Comparison of ENCODE assay signal across 9 mouse cellular contexts in the genomic region with DNA sequence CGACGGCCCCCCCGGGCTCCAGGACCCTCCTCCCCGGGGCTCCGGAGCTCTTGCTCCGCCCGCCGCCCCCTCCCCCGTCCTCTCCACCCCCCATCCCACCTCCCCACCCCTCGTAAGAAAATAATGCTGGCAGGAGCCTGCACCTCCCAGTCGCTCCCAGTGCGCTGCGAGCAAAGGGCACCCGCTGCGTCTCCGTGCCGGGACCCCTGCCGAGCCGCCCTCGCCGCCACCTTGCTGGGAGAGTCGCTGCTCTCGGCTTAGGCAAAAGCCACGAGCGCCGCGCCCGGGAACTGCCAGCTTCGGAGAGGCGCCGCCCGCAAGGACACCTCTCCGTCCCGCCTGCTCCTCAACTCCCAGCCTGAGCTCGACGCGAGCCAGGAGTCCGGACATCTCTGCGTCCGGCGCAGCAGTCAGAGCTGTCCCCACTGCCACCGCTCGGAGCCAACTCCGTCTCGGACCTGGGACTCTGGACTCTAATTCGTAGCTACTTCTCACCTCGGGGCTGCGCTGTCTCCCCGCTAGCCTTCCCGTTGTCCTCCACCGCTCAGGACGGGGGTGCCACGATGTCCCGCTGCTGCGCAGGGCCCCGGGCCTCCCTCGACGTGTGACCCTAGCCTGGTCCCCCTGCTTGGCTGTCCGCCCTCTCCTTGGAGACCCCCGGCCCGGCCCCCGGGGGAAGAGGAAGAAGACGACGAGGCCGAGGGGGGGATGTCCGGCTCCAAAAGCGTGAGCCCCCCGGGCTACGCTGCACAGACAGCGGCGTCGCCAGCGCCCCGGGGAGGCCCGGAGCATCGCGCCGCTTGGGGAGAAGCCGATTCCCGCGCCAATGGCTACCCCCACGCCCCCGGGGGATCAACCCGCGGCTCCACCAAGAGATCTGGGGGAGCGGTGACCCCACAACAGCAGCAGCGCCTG. TPM values are rescaled to one million over a fixed set of nuclear protein-coding genes. Genes with fewer than 3 reads are reported as not detected.
DNase-seq lines count a peak whose midpoint lies in the region; ATAC-seq and TF ChIP-seq lines count a peak whose summit lies in the region.
"Had no signal": no experiment of that assay in that cellular context is flagged by ENCODE, and none has a peak within 500 bp of the region (broad histone marks: within the 10 kb centered on the region; RNA-seq: fewer than 3 reads in every experiment).

No protein-coding gene starts in this region.

- ATAC-seq in forebrain, embryonic 12.5 days (ENCODE audit: low FRiP score): peak; percentile 37
- ATAC-seq in lung, embryonic 16.5 days (ENCODE audit: low read depth): peak; percentile 63

- peaks cover 44% of the 10 kb centered on the region for H3K4me1 ChIP-seq in E14TG2a.4 (replicated peaks; ENCODE audit: low read depth, low read length)
- no peaks in the 10 kb centered on the region for H3K4me1 ChIP-seq in brown adipose tissue, adult 24 weeks (ENCODE audit: control insufficient read depth, insufficient read depth, insufficient read length, low read length)
- H3K4me1 ChIP-seq in forebrain, embryonic 12.5 days: peaks cover 47% of the 10 kb centered on the region
- peaks cover 61% of the 10 kb centered on the region for H3K4me1 ChIP-seq in hindbrain, embryonic 10.5 days (replicated peaks)
- peaks cover 14% of the 10 kb centered on the region for H3K4me1 ChIP-seq in lung, embryonic 16.5 days (replicated peaks; ENCODE audit: control insufficient read depth, insufficient read depth, low read length)

- H3K4me2 ChIP-seq in forebrain, embryonic 12.5 days: peak overlapping the region; percentile 98
- peak overlapping the region; percentile 99 for H3K4me2 ChIP-seq in lung, embryonic 16.5 days (ENCODE audit: low read depth, low read length)

- H3K4me3 ChIP-seq in E14TG2a.4 (replicated peaks; ENCODE audit: low read length): peak overlapping the region; percentile 83
- H3K4me3 ChIP-seq in brown adipose tissue, adult 24 weeks (ENCODE audit: insufficient read depth, low read depth, low read length): peak overlapping the region; percentile 53
- H3K4me3 ChIP-seq in forebrain, embryonic 12.5 days (replicated peaks): peak overlapping the region; percentile 73
- H3K4me3 ChIP-seq in hindbrain, embryonic 10.5 days: peak overlapping the region; percentile 77
- H3K4me3 ChIP-seq in lung, embryonic 16.5 days (ENCODE audit: low read length): peak overlapping the region; percentile 67

- DNase-seq in hindbrain, embryonic 10.5 days (ENCODE audit: low spot score): peak; percentile 67
- DNase-seq in layer of hippocampus, postnatal 10 days (ENCODE audit: low spot score in 2 of 2): peak; percentile 58 to 68
- DNase-seq in ovary, postnatal 36 days (ENCODE audit: low spot score): peak; percentile 60
- no peak for DNase-seq in spleen, adult 12 weeks (ENCODE audit: low spot score)

- H3K36me3 ChIP-seq in E14TG2a.4 (ENCODE audit: insufficient read depth, low read length): no peaks in the 10 kb centered on the region
- H3K36me3 ChIP-seq in forebrain, embryonic 12.5 days (replicated peaks): no peaks in the 10 kb centered on the region
- no peaks in the 10 kb centered on the region for H3K36me3 ChIP-seq in hindbrain, embryonic 10.5 days
- H3K36me3 ChIP-seq in lung, embryonic 16.5 days (ENCODE audit: control insufficient read depth, insufficient read depth, low read length): no peaks in the 10 kb centered on the region

- H3K27me3 ChIP-seq in E14TG2a.4 (ENCODE audit: insufficient read depth, low read length): peaks cover 86% of the 10 kb centered on the region
- peaks cover 64% of the 10 kb centered on the region for H3K27me3 ChIP-seq in forebrain, embryonic 12.5 days
- H3K27me3 ChIP-seq in hindbrain, embryonic 10.5 days (ENCODE audit: insufficient read depth, poor library complexity, severe bottlenecking): peaks cover 82% of the 10 kb centered on the region
- H3K27me3 ChIP-seq in lung, embryonic 16.5 days (ENCODE audit: control insufficient read depth, insufficient read depth, low read depth, low read length): peaks cover 50% of the 10 kb centered on the region

- no peak overlapping the region for H3K27ac ChIP-seq in brown adipose tissue, adult 24 weeks (replicated peaks; ENCODE audit: low read depth, low read length)
- peak overlapping the region; percentile 78 for H3K27ac ChIP-seq in forebrain, embryonic 12.5 days
- peak overlapping the region; percentile 86 for H3K27ac ChIP-seq in hindbrain, embryonic 10.5 days
- H3K27ac ChIP-seq in lung, embryonic 16.5 days (ENCODE audit: low read length): peak overlapping the region; percentile 53
- H3K27ac ChIP-seq: macrophage had no signal

- no peak for TF ChIP-seq CTCF in E14TG2a.4 (conservative IDR thresholded peaks at IDR 0.05; ENCODE audit: low read length)

- WGBS in forebrain, embryonic 12.5 days: 2% methylated on average over 73 of the region's 87 CpGs
- WGBS in hindbrain, embryonic 10.5 days: under 1% methylated on average over 84 of the region's 87 CpGs
- under 1% methylated on average over 71 of the region's 87 CpGs for WGBS in lung, embryonic 16.5 days

- peak overlapping the region; percentile 80 for H3K9ac ChIP-seq in forebrain, embryonic 12.5 days
- H3K9ac ChIP-seq in lung, embryonic 16.5 days (ENCODE audit: low read length): peak overlapping the region; percentile 71

- H3K9me3 ChIP-seq in E14TG2a.4 (ENCODE audit: low read length): no peaks in the 10 kb centered on the region
- H3K9me3 ChIP-seq in forebrain, embryonic 12.5 days: no peaks in the 10 kb centered on the region
- no peaks in the 10 kb centered on the region for H3K9me3 ChIP-seq in hindbrain, embryonic 10.5 days
- H3K9me3 ChIP-seq in lung, embryonic 16.5 days (ENCODE audit: control insufficient read depth, low read length): no peaks in the 10 kb centered on the region

RNA-seq across cellular contexts. Expression of gene Adcy5, which starts 1.0 kb away (rescaled TPM):
- 1.9 and 4.6 TPM in 2 replicates for polyA plus RNA-seq in brown adipose tissue, adult 24 weeks (2012; ENCODE audit: insufficient read depth, insufficient read length, missing spikeins)
- polyA plus RNA-seq in forebrain, embryonic 12.5 days (2016; fragmentation: Nextera tagmentation; extraction: Ambion mirVana): 2.5 and 2.8 TPM in 2 replicates
- 0.80 and 1.9 TPM in 2 replicates for polyA plus RNA-seq in hindbrain, embryonic 10.5 days (2016; fragmentation: Nextera tagmentation; extraction: Ambion mirVana)
- total RNA-seq in layer of hippocampus, postnatal 10 days (2021): 10 to 100 TPM; 68.7 to 73.4 TPM
- polyA plus RNA-seq in lung, embryonic 16.5 days (2015; fragmentation: Nextera tagmentation; extraction: Ambion mirVana): 1.4 and 1.5 TPM in 2 replicates
